Mouse (Mus musculus): ENCODE measurements around the gene Scaf4.
"Not testable (repeated sequence)": the region's sequence is repeated elsewhere in the genome, so short reads cannot be mapped to it uniquely, and the experiment has no call there.

The Scaf4 gene

GRCm38 (mm10) chr16:90234617-90235016 is 49.7 kb downstream of the Scaf4 start:
- no peak for DNase-seq (ENCODE audit: low spot score)

DNA sequence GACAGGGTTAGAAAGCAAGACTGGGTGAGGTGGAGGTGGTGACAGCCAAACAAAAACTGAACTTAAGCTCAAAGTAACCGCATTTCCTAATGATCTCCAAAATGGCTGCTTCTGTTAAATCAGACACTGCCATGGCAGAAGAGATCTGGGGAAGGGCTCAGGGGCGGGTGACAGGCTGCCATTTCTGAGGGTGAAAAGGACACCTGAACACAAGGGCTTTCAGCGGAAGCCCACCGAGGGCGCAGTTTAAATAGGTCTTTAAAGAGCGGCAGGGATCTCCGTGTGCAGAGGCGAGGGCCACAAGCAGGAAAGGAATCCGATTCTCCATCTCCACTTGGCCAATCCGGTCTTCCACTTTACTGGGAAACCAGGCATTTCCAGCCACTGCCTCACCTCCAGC is 50.6 kb downstream of the Scaf4 start:
- no peak for DNase-seq (ENCODE audit: low spot score)

- DNase-seq (ENCODE audit: low spot score), result no peak
Observed at GRCm38 (mm10) chr16:90231302-90231701, 53.0 kb downstream of the Scaf4 start.

DNA sequence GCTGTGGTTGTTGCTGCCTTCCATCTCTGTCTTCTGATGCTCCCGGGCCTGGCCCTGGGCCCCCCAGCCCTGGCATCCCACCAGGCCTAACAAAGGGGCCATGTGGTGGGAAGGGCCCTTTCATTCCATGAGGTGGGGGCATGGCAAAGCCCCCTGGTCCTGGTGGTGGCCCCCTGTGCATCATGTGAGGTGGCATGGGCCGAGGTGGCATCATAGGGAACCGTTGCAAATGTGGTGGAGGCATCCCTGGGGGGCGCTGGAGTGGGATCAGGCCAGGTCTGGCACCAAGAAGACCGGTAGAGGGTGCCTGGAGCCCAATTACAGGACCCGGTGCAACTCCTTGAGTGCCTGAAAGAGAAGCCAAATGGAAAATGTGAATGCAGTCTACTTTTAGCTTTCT is 54.4 kb downstream of the Scaf4 start:
- no peak for DNase-seq (ENCODE audit: low spot score)

DNA sequence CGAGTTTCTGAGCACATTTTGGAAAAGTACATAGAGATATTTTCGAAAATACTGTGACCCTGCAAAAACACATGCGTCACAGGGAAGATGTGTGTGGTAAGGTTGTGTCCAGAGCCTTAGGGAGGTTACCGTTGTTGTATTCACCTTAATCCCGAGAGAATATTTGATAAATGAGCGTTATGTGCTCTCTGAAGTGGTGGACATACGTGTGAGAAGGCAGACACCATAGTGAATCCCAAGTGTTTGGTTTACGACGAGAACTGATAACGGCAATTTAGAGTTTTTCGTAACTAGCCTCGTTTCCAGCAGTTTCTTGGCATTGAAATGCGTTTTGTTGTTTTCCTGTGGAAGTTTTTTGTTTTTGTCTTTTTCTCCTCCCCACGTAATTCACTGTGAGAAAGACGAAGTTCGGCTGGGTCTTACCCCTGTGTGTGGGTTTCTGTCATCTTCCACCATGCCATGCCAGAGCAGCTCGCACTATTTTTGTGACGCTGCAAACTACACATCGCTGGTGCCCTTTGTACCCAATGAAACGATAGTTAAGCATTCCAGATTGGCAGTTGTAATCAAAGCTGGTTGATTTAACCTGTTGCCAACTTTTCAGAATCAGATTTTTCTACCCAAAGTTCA is 62.7 kb downstream of the Scaf4 start:
- DNase-seq (ENCODE audit: low spot score), result no peak

- DNase-seq (ENCODE audit: low spot score), result peak; percentile 46
Observed at GRCm38 (mm10) chr16:90220892-90221431, 63.3 kb downstream of the Scaf4 start.

DNA sequence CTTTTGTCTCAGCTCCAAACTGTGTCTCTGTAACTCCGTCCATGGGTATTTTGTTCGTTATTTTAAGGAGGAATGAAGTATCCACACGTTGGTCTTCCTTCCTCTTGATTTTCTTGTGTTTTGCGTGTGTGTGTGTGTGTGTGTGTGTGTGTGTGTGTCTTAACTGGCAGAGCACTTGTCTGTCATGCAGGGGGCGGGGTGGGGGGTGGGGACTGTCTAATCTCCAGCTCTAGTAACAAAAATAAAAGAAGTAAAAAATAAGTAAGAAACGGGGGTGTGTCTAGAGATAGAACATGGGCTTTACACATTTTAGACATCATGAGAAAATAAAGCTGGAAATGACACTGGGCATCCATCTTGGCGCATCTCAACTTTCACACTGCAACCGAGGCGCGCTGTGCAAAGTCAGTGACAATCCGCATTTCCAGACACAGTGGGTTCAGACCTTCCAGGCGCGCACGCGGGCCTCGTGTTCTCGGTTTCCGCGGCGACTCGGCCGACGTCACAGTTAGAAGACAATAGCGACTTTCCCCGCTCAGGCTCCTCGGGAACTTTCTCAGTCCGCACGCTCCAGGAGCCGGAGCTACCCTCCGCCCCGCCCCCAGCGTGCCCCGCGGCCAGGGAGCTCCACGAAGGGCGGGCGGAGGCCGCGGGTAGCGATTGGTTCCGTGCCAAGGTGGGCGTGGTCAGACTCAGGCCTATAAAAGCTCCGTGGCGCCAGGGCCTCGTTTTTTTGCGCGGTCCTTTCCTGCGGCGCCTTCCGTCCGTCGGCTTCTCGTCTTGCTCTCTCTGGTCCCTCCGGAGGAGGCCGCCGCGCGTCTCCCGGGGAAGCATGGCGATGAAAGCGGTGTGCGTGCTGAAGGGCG is 64.0 kb downstream of the Scaf4 start, which contains the start of gene Sod1:
TSS of gene Sod1 (plus strand) at position 729 of the 866 bp plus-strand sequence.
- DNase-seq (ENCODE audit: low spot score), result peak; percentile 92

DNA sequence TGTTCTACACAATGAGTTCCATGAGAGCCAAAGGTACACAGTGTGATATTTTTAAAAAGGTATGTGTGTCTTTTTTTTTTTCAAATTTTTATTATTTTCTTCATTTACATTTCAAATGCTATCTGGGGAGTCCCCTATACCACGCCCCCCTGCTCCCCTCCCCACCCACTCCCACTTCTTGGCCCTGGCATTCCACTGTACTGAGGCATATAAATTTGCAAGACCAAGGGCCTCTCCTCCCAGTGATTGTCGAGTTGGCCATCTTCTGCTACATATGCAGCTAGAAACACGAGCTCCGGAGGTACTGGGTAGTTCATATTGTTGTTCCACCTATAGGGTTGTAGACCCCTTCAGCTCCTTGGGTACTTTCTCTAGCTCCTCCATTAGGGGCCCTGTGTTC is 64.9 kb downstream of the Scaf4 start:
- DNase-seq (ENCODE audit: low spot score), result not testable (repeated sequence)

DNA sequence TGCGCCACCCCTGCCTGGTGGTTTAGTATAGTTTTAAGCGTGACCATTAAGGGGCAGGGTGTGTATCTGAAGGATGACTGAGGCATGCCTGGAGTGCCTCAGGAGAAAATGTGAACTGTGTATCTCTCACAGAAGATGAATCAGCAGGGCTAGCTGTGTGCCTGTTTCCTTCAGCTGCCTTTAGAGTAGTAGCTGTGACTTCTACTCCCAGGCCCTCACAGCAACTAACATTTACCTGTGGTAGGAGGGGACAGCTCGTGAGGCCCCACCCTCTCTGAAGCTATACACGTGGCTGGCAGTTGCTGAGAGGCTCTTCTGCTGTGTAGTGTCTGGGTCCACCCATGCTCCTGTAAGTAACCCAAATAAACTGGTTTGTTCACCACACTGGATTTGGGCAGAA is 66.4 kb downstream of the Scaf4 start:
- no peak for DNase-seq (ENCODE audit: low spot score)

DNA sequence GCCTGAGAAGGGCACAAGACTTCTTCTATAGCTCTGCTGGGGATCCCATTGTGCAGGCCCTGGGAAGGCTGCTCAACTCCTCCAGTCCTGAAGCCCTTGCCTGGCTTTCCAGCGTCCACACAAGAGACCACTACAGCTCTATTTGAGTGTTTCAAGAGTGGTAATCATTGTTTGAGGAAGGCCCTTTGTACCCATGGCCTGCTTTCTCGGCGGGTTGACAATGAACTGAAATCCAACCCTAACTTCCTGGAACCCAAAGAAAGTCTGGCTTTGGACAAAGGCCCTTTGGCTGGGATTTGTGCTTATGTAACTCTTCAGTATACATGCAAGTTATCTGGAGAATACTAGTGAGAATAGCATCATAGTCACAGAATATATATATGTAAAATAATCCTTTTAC is 66.9 kb downstream of the Scaf4 start:
- no peak for DNase-seq (ENCODE audit: low spot score)

DNA sequence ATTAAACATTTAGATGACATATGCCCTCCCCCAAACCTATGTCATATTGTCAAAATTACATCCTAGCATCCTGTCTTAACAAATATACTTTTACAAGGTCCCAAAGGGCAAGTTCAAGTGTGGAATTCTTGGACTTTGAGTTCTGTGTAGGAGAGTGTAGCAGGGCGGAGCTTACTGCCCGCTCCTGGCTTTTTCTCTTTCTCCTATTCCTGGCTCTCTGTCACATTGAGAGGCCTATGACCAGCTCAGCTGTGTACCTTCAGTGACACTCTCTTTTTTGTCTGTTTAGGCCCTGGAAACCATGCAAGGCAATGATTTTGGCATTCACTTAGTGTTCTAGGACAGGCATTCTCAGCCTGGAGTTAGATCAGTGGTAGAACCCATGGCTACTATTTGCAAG is 67.9 kb downstream of the Scaf4 start:
- DNase-seq (ENCODE audit: low spot score), result no peak

GRCm38 (mm10) chr16:90215879-90216278 is 68.4 kb downstream of the Scaf4 start:
- not testable (repeated sequence) for DNase-seq (ENCODE audit: low spot score)

DNA sequence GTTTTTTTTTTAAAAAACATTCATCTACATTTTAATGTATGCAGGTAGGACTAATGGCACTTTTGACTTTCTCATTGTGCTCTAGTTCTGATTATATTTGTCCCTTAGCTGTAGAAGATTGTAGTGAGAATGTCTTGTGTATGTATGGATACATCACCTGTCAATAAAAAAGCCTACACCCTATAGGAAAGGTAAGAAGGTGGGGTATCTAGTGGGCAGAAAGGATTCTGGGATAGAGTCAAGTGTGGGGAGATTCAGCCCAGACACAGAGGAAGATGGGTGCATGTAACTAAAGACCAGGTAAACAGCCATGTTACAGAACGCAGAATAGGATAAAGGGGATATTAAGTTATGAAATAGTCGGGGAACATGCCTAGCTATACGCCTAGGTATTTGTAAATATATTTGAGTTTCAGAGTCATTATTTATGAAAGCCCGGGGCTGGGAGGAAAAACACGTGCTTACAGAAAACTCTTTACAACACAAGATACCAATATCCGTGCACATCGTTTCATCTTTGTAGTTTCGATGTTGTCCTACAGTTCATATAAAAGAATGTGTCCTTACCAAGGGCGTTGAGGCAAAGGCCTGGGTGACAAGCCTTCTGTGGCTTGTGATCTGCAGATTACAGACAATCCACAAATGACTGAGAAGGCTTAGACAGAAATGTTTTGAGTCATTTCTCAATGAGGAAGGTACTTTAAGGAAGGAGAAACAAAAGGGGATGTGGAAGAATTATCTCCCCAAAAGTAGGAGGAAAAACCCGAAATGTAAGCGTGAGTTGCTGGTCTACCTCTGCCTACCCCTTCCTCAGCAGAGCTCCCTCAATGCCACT is 69.4 kb downstream of the Scaf4 start:
- no peak for DNase-seq (ENCODE audit: low spot score)

- DNase-seq (ENCODE audit: low spot score), result no peak
Observed at GRCm38 (mm10) chr16:90213477-90214339, 70.6 kb downstream of the Scaf4 start.

DNA sequence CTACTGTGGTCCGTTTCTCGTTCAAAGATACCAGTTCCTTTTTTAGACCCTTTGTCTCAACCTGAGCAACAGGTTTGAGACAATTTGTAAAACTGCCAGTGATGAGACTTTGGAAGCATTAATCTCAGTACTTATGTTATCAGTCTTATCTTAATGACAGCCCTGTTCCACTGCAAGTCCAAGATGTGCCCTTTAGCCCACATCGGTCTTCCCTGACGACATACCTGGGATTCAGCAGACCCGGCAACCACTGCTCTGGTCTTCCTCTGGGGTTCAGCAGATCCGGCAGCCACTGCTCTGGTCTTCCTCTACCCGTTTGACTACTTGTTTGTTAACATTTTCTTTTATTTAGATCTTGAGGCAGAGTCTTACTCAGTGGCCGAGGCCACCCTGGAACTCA is 72.5 kb downstream of the Scaf4 start:
- no peak for DNase-seq (ENCODE audit: low spot score)

GRCm38 (mm10) chr16:90210717-90211116 is 73.6 kb downstream of the Scaf4 start:
- DNase-seq (ENCODE audit: low spot score), result no peak

- no peak for DNase-seq (ENCODE audit: low spot score)
Observed at GRCm38 (mm10) chr16:90208996-90209395, 75.3 kb downstream of the Scaf4 start.

DNA sequence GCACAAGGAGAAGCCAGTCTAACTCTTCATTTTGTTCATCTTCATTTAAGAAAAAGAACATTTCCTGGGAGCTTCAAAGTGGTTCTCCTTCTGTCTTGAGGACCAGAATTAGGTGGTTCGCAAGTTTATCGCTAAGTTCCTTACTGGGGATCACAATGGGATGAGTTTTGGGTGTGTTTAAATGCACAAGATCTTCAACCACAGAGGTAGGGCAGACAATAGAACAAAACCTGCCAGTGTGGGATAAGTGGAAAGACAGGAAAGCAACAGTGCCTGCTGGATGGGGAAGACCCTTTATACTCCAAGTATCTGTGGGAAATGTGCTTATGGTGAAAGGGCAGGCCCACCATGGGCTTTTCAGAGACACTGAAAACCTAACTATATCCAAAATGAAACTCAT is 79.4 kb downstream of the Scaf4 start:
- DNase-seq (ENCODE audit: low spot score), result no peak

- no peak for DNase-seq (ENCODE audit: low spot score)
Observed at GRCm38 (mm10) chr16:90203226-90203962, 80.9 kb downstream of the Scaf4 start.

DNA sequence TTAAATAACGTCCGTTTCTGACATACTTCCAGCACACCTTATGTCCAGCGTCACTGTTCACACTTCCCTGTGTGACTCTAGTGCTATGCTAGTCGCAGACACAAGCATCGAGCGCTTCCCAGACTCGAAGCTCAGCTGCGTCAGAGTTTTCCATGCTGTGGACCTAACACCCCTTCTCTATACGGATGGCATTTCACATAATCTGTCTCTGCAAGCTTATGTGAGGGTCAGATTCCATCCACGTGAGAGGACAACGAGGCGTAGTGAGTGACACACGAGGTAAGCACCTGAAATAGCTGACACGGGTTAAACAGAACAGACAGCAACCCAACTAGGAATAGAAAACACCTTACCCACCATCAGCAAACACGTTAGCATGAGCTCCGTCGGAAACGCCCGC is 82.2 kb downstream of the Scaf4 start:
- no peak for DNase-seq (ENCODE audit: low spot score)

DNA sequence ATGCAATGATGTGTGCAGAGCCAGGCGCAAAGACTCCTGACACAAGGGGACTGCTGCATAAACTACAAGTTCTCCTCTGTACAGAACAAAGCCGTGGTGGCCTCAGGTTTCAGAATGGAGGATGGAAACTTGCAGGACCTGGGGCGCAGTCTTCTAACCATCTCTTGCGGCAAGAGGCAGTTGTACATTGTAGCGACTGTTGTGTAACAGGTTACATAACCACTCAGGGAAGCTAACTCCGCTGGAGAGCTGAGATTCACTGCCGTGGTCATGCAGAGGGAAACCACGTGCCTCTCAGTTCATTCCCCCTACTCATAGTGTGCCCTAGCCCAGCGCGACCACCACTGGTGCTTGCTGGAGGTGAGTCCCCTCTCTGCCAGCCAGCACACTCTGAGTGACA is 85.1 kb downstream of the Scaf4 start:
- DNase-seq (ENCODE audit: low spot score), result no peak
